Mouse (Mus musculus) bone marrow, adult 2 months (tissue): ENCODE results near the gene Akr7a5.

ENCODE experiments used
- CTCF ChIP-seq: fragments of 200-500 bp; IDR thresholded peaks from 2 replicates; pipeline ENCODE4 v1.5.1; 2011; ENCODE audit warnings: low read length, control low read depth; ENCODE audit not compliant: control insufficient read depth, insufficient read depth
- POLR2A ChIP-seq: fragments of 200-500 bp; IDR thresholded peaks from 2 replicates; pipeline ENCODE4 v1.6.1; 2011; ENCODE audit warnings: low read depth, mild to moderate bottlenecking, control low read depth, low read length, borderline replicate concordance; ENCODE audit not compliant: control insufficient read depth

GRCm38 (mm10) chr4:139302241-139302640 lies 8.3 kb upstream of the Akr7a5 start:
- TF ChIP-seq POLR2A (no peak), CTCF (no peak)
